Mouse (Mus musculus): Measurements from ENCODE around the gene Nfkbiz.
A peak's percentile ranks its signal among the peaks of the same experiment; 100 is the strongest.

DNA sequence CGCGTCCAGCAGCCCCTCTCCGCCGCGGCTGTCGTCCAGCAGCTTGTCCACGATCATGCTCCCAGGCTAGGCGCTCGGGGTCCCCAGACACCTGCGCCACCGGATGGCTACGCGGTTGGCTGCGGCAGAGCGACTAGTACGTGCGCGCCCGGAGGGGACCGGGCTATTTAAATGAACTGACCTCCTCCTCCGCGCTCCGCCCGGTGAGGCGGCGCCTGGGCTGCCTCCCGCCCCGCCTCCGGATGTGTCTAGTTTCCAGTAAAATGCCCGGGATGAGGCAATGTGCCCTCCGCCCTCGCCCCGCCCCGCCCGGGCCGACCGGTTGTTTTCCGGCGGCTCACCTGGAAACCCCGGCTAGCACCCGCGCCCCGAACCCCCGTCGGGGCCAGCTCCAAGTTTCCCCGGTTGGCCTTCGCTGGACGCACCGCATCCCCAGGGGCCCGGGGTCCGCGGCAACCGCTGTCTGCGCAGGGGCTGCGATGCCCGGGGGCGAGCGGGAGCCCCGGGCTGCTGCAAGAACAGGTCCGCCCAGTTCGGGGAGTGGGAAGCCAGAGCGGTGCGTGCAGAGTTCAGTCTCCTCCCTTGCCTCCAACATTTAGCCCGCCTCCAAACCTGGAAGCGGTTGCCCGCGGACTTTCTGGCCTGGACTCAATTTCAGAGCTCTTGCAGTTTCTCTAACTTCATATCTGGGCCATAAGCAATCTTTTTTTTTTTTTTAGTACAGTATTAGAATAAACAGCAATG is 16.5 kb downstream of the Nfkbiz start:
- TF ChIP-seq CTCF (IDR thresholded peaks at IDR 0.05; ENCODE audit: low read depth), result peak; percentile 3; the same call in 1 of the 2 replicates
- TF ChIP-seq EP300 (IDR thresholded peaks at IDR 0.05; ENCODE audit: low read depth), result 0 out of 2 replicates have a peak, but pooled peaks have one; percentile 19

All from liver, embryonic 14.5 days (tissue).